Mouse (Mus musculus): ENCODE data around the gene Trpc6.

- TF ChIP-seq POLR2A (IDR thresholded peaks at IDR 0.05; ENCODE audit: extremely low read depth, insufficient read depth, low read length), result no peak
- no peak for TF ChIP-seq CTCF (IDR thresholded peaks at IDR 0.05; ENCODE audit: low read depth, low read length)
These were observed 185.1 kb downstream of the Trpc6 start for GRCm38 (mm10) chr9:8729056-8729455.
